Mouse (Mus musculus): ENCODE results near the gene Pms1. TPM values are rescaled to one million over a fixed set of nuclear protein-coding genes. Genes with fewer than 3 reads are reported as not detected.
"Not testable (repeated sequence)": the region's sequence is repeated elsewhere in the genome, so short reads cannot be mapped to it uniquely, and the experiment has no call there.

Gene Pms1
- 10.0 and 13.0 TPM in 2 replicates for polyA plus RNA-seq (2015; fragmentation: Nextera tagmentation; extraction: Ambion mirVana)

GRCm38 (mm10) chr1:53296581-53297383 is at the start of gene Pms1, which contains the start of the genes Ormdl1 and Gm28778:
Gene Pms1 (minus strand): TSS chr1:53297018.
Gene Ormdl1 (plus strand): TSS chr1:53297095.
Gene Gm28778 (plus strand): TSS chr1:53297111.
- Histone ChIP-seq H3K4me1 (replicated peaks; ENCODE audit: control insufficient read depth, insufficient read depth, low read length) (peaks cover 12% of the 10 kb centered on the region), H3K4me2 (ENCODE audit: low read length) (peak within 1 kb of the TSS; percentile 69), H3K27me3 (replicated peaks; ENCODE audit: control insufficient read depth, insufficient read depth, low read length) (no peaks in the 10 kb centered on the region), H3K9me3 (ENCODE audit: control insufficient read depth, low read length) (no peaks in the 10 kb centered on the region), H3K4me3 (replicated peaks; ENCODE audit: low read length) (peak within 1 kb of the TSS; percentile 64), H3K27ac (ENCODE audit: low read length) (peak within 1 kb of the TSS; percentile 51), H3K36me3 (ENCODE audit: control insufficient read depth, insufficient read depth) (no peaks in the 10 kb centered on the region), H3K9ac (replicated peaks; ENCODE audit: low read depth, low read length) (peak within 1 kb of the TSS; percentile 60)
- ATAC-seq: peak; percentile 100
- WGBS: under 1% methylated on average over 66 of the region's 66 CpGs

DNA sequence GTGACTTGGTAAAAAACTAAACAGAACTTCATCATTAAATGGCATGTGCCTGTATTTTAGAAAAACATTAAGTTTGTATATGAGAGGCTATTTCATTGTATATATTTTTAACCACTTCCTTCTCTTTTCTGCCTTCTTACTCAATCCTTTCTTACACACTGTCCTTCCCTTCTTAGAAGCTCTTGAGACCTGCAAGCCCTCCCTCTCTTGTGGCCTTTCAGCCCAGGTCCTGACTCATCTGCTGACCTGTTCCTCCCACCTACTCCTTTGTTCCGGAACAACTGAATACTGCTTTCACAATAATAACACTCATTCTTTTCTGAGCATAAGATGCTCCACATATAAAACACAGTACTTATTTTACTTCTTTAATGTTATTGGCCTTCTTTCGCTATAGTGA is 44.3 kb upstream of the Pms1 start:
- WGBS: 97% methylated on average over 2 of the region's 2 CpGs
- peaks cover 34% of the 10 kb centered on the region for H3K36me3 ChIP-seq (ENCODE audit: control insufficient read depth, insufficient read depth)
- H3K4me3 ChIP-seq (replicated peaks; ENCODE audit: low read length): no peak overlapping the region
- no peak for ATAC-seq
- H3K4me1 ChIP-seq (replicated peaks; ENCODE audit: control insufficient read depth, insufficient read depth, low read length): no peaks in the 10 kb centered on the region
- H3K4me2 ChIP-seq (ENCODE audit: low read length): no peak overlapping the region
- no peak overlapping the region for H3K9ac ChIP-seq (replicated peaks; ENCODE audit: low read depth, low read length)
- H3K27me3 ChIP-seq (replicated peaks; ENCODE audit: control insufficient read depth, insufficient read depth, low read length): no peaks in the 10 kb centered on the region
- no peak overlapping the region for H3K27ac ChIP-seq (ENCODE audit: low read length)
- peaks cover 5% of the 10 kb centered on the region for H3K9me3 ChIP-seq (ENCODE audit: control insufficient read depth, low read length)

DNA sequence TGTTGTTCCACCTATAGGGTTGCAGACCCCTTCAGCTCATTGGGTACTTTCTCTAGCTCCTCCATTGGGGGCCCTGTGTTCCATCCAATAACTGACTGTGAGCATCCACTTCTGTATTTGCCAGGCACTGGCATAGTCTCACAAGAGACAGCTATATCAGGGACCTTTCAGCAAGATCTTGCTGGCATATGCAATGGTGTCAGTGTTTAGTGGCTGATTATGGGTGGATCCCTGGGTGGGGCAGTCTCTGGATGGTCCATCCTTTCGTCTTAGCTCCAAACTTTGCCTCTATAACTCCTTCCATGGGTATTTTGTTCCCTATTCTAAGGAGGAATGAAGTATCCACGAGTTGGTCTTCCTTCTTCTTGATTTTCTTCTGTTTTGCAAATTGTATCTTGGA is 40.6 kb upstream of the Pms1 start:
- not testable (repeated sequence) for H3K9ac ChIP-seq (replicated peaks; ENCODE audit: low read depth, low read length); H3K4me3 ChIP-seq (replicated peaks; ENCODE audit: low read length); H3K4me1 ChIP-seq (replicated peaks; ENCODE audit: control insufficient read depth, insufficient read depth, low read length); H3K27me3 ChIP-seq (replicated peaks; ENCODE audit: control insufficient read depth, insufficient read depth, low read length); ATAC-seq; H3K4me2 ChIP-seq (ENCODE audit: low read length); H3K27ac ChIP-seq (ENCODE audit: low read length); H3K9me3 ChIP-seq (ENCODE audit: control insufficient read depth, low read length)
- WGBS: 77% methylated on average over 2 of the region's 2 CpGs
- H3K36me3 ChIP-seq (ENCODE audit: control insufficient read depth, insufficient read depth): peaks cover 11% of the 10 kb centered on the region

DNA sequence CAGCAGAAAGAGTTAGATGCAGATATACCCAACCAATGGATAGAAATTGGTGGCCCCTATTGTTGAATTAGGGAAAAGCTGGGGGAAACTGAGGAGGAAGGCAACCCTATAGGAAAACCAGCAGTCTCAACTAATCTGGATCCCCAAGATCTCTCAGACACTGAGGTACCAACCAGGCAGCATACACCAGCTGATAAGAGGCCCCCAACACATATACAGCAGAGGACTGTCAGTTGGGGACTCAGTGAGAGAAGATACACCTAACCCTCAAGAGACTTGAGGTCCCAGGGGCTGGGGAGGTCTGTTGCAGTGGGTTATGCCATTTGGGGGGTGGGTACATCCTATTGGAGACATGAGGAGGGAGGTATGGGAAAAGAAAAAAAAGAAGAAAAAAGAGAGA is 38.6 kb upstream of the Pms1 start:
- no peaks in the 10 kb centered on the region for H3K36me3 ChIP-seq (ENCODE audit: control insufficient read depth, insufficient read depth)
- ATAC-seq: no peak
- H3K4me2 ChIP-seq (ENCODE audit: low read length): no peak overlapping the region
- H3K9me3 ChIP-seq (ENCODE audit: control insufficient read depth, low read length): no peaks in the 10 kb centered on the region; the same call in 1 of the 2 replicates
- H3K27ac ChIP-seq (ENCODE audit: low read length): no peak overlapping the region
- no peak overlapping the region for H3K4me3 ChIP-seq (replicated peaks; ENCODE audit: low read length)
- no peaks in the 10 kb centered on the region for H3K4me1 ChIP-seq (replicated peaks; ENCODE audit: control insufficient read depth, insufficient read depth, low read length)
- no peak overlapping the region for H3K9ac ChIP-seq (replicated peaks; ENCODE audit: low read depth, low read length)
- no peaks in the 10 kb centered on the region for H3K27me3 ChIP-seq (replicated peaks; ENCODE audit: control insufficient read depth, insufficient read depth, low read length)

GRCm38 (mm10) chr1:53333527-53333926 is 36.7 kb upstream of the Pms1 start:
- 83% methylated on average over 5 of the region's 5 CpGs for WGBS
- not testable (repeated sequence) for ATAC-seq

GRCm38 (mm10) chr1:53324827-53325494 is 28.1 kb upstream of the Pms1 start:
- H3K4me1 ChIP-seq (replicated peaks; ENCODE audit: control insufficient read depth, insufficient read depth, low read length): no peaks in the 10 kb centered on the region
- peaks cover 10% of the 10 kb centered on the region for H3K36me3 ChIP-seq (ENCODE audit: control insufficient read depth, insufficient read depth)
- H3K4me2 ChIP-seq (ENCODE audit: low read length): no peak overlapping the region
- 96% methylated on average over 5 of the region's 5 CpGs for WGBS
- ATAC-seq: no peak
- H3K4me3 ChIP-seq (replicated peaks; ENCODE audit: low read length): no peak overlapping the region
- no peak overlapping the region for H3K27ac ChIP-seq (ENCODE audit: low read length)
- H3K27me3 ChIP-seq (replicated peaks; ENCODE audit: control insufficient read depth, insufficient read depth, low read length): no peaks in the 10 kb centered on the region
- no peaks in the 10 kb centered on the region for H3K9me3 ChIP-seq (ENCODE audit: control insufficient read depth, low read length)
- H3K9ac ChIP-seq (replicated peaks; ENCODE audit: low read depth, low read length): no peak overlapping the region

More at GRCm38 (mm10) chr1:53333527-53333926, 36.7 kb upstream of the Pms1 start:
- H3K27ac ChIP-seq (ENCODE audit: low read length); H3K4me3 ChIP-seq (replicated peaks; ENCODE audit: low read length); H3K27me3 ChIP-seq (replicated peaks; ENCODE audit: control insufficient read depth, insufficient read depth, low read length); H3K4me1 ChIP-seq (replicated peaks; ENCODE audit: control insufficient read depth, insufficient read depth, low read length); H3K9ac ChIP-seq (replicated peaks; ENCODE audit: low read depth, low read length); H3K9me3 ChIP-seq (ENCODE audit: control insufficient read depth, low read length); H3K36me3 ChIP-seq (ENCODE audit: control insufficient read depth, insufficient read depth); H3K4me2 ChIP-seq (ENCODE audit: low read length): not testable (repeated sequence)

DNA sequence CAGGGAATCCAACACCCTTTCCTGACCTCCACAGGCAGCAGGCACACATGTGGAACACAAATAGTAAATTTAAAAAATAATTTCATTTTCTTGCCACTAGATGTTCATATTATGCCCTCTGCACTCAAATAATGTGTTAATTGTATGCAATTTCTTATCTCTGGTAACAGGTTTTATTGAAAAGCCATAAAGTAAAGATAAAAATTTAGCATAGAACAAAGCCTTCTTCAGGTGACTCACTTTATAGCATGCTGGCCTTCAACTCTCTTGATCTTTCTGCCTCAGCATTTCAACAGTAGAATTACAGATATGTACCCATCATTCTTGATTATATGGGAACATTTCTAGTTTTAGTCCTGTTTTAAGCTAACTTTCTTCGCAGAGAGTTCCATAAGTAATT is 27.5 kb upstream of the Pms1 start:
- H3K4me2 ChIP-seq (ENCODE audit: low read length): no peak overlapping the region
- H3K9ac ChIP-seq (replicated peaks; ENCODE audit: low read depth, low read length): no peak overlapping the region
- ATAC-seq: no peak
- H3K4me1 ChIP-seq (replicated peaks; ENCODE audit: control insufficient read depth, insufficient read depth, low read length): no peaks in the 10 kb centered on the region
- H3K36me3 ChIP-seq (ENCODE audit: control insufficient read depth, insufficient read depth): peaks cover 10% of the 10 kb centered on the region
- H3K27ac ChIP-seq (ENCODE audit: low read length): no peak overlapping the region
- no peaks in the 10 kb centered on the region for H3K9me3 ChIP-seq (ENCODE audit: control insufficient read depth, low read length)
- H3K4me3 ChIP-seq (replicated peaks; ENCODE audit: low read length): no peak overlapping the region
- H3K27me3 ChIP-seq (replicated peaks; ENCODE audit: control insufficient read depth, insufficient read depth, low read length): no peaks in the 10 kb centered on the region
- WGBS: 100% methylated on average over 1 of the region's 1 CpGs

DNA sequence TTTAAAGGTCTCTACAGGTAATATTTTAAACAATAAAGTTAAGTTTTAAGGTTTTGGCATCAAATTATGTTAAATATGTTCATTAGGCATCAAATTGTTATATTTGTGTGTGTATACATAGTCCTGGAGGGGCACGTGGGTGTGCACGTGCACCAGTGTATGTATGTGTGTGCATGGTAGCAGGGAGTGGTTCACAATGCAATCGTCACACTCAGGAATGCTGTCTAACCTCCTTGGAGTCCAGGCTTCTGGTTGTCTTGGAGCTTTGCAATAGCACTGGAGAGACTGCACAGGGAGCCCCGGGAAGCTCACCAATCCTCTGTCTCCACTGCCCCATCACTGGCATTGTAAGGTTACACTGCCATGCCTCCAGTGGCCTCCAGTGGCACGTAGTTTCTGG is 26.4 kb upstream of the Pms1 start:
- H3K4me3 ChIP-seq (replicated peaks; ENCODE audit: low read length): no peak overlapping the region
- no peak overlapping the region for H3K27ac ChIP-seq (ENCODE audit: low read length)
- H3K4me1 ChIP-seq (replicated peaks; ENCODE audit: control insufficient read depth, insufficient read depth, low read length): no peaks in the 10 kb centered on the region
- WGBS: 92% methylated on average over 5 of the region's 5 CpGs
- H3K27me3 ChIP-seq (replicated peaks; ENCODE audit: control insufficient read depth, insufficient read depth, low read length): no peaks in the 10 kb centered on the region
- H3K36me3 ChIP-seq (ENCODE audit: control insufficient read depth, insufficient read depth): peaks cover 12% of the 10 kb centered on the region
- H3K9ac ChIP-seq (replicated peaks; ENCODE audit: low read depth, low read length): no peak overlapping the region
- H3K9me3 ChIP-seq (ENCODE audit: control insufficient read depth, low read length): no peaks in the 10 kb centered on the region
- H3K4me2 ChIP-seq (ENCODE audit: low read length): no peak overlapping the region
- no peak for ATAC-seq

GRCm38 (mm10) chr1:53321662-53322344 is 25.0 kb upstream of the Pms1 start:
- Histone ChIP-seq H3K9me3 (ENCODE audit: control insufficient read depth, low read length) (no peaks in the 10 kb centered on the region), H3K36me3 (ENCODE audit: control insufficient read depth, insufficient read depth) (peaks cover 12% of the 10 kb centered on the region), H3K27ac (ENCODE audit: low read length) (no peak overlapping the region), H3K27me3 (replicated peaks; ENCODE audit: control insufficient read depth, insufficient read depth, low read length) (no peaks in the 10 kb centered on the region), H3K4me1 (replicated peaks; ENCODE audit: control insufficient read depth, insufficient read depth, low read length) (no peaks in the 10 kb centered on the region), H3K9ac (replicated peaks; ENCODE audit: low read depth, low read length) (no peak overlapping the region), H3K4me2 (ENCODE audit: low read length) (no peak overlapping the region), H3K4me3 (replicated peaks; ENCODE audit: low read length) (no peak overlapping the region)
- ATAC-seq: no peak
- WGBS: 97% methylated on average over 4 of the region's 4 CpGs

Measured in forebrain, embryonic 16.5 days (tissue).